8 mouse cellular contexts compared by ENCODE assay signal in genomic region chr17:45556107-45556489, GRCm38 (mm10). TPM values are rescaled to one million over a fixed set of nuclear protein-coding genes. Genes with fewer than 3 reads are reported as not detected.
A peak's percentile ranks its signal among the peaks of the same experiment; 100 is the strongest.
DNase-seq lines count a peak whose midpoint lies in the region; ATAC-seq and TF ChIP-seq lines count a peak whose summit lies in the region.

No protein-coding gene starts in this region.

- no peak for ATAC-seq in hindbrain, embryonic 12.5 days (ENCODE audit: low FRiP score)
- ATAC-seq in midbrain, embryonic 14.5 days (ENCODE audit: low FRiP score, low TSS enrichment) = no peak

- peak overlapping the region; percentile 83 for H3K4me3 ChIP-seq in kidney, adult 2 months (ENCODE audit: insufficient read depth, low read depth, low read length)
- peak overlapping the region; percentile 90 for H3K4me3 ChIP-seq in bone marrow macrophage, adult 2 months (ENCODE audit: insufficient read depth, low read length)
- H3K4me3 ChIP-seq in hindbrain, embryonic 12.5 days = peak overlapping the region; percentile 65
- peak overlapping the region; percentile 59 for H3K4me3 ChIP-seq in midbrain, embryonic 14.5 days (replicated peaks; ENCODE audit: low read depth, low read length)

- no peak for TF ChIP-seq POLR2A in kidney, adult 2 months (IDR thresholded peaks at IDR 0.05; ENCODE audit: low read depth, low read length)
- no peak for TF ChIP-seq POLR2A in bone marrow macrophage, adult 2 months (IDR thresholded peaks at IDR 0.05; ENCODE audit: borderline replicate concordance, low read depth, low read length)

- H3K27me3 ChIP-seq in kidney, adult 2 months (replicated peaks; ENCODE audit: control insufficient read depth, insufficient read depth, low read length) = no peaks in the 10 kb centered on the region
- H3K27me3 ChIP-seq in hindbrain, embryonic 12.5 days = peaks cover 14% of the 10 kb centered on the region
- H3K27me3 ChIP-seq in midbrain, embryonic 14.5 days (ENCODE audit: control insufficient read depth, insufficient read depth, low read length) = no peaks in the 10 kb centered on the region

- H3K36me3 ChIP-seq in kidney, adult 2 months (ENCODE audit: control insufficient read depth, insufficient read depth, low read length) = no peaks in the 10 kb centered on the region
- no peaks in the 10 kb centered on the region for H3K36me3 ChIP-seq in hindbrain, embryonic 12.5 days
- no peaks in the 10 kb centered on the region for H3K36me3 ChIP-seq in midbrain, embryonic 14.5 days (ENCODE audit: control insufficient read depth, insufficient read depth, low read length)

- no peak overlapping the region for H3K27ac ChIP-seq in kidney, adult 2 months (ENCODE audit: insufficient read depth, low read depth, low read length)
- peak overlapping the region; percentile 73 for H3K27ac ChIP-seq in bone marrow macrophage, adult 2 months (ENCODE audit: insufficient read depth, low read depth, low read length)
- H3K27ac ChIP-seq in hindbrain, embryonic 12.5 days = 0 out of 2 replicates have a peak overlapping the region, but pooled peaks have one; percentile 12
- no peak overlapping the region for H3K27ac ChIP-seq in midbrain, embryonic 14.5 days (replicated peaks; ENCODE audit: low read depth, low read length)

- no peaks in the 10 kb centered on the region for H3K9me3 ChIP-seq in hindbrain, embryonic 12.5 days (replicated peaks)
- no peaks in the 10 kb centered on the region for H3K9me3 ChIP-seq in midbrain, embryonic 14.5 days (ENCODE audit: control insufficient read depth, low read length)

- WGBS in kidney, adult 2 months = 4% methylated on average over 14 of the region's 14 CpGs
- 4% methylated on average over 10 of the region's 14 CpGs for WGBS in hindbrain, embryonic 12.5 days
- WGBS in midbrain, embryonic 14.5 days = 1% methylated on average over 14 of the region's 14 CpGs

- H3K9ac ChIP-seq in hindbrain, embryonic 12.5 days = peak overlapping the region; percentile 78
- H3K9ac ChIP-seq in midbrain, embryonic 14.5 days (replicated peaks; ENCODE audit: low read length) = peak overlapping the region; percentile 66

- peak overlapping the region; percentile 96 for H3K4me2 ChIP-seq in hindbrain, embryonic 12.5 days (replicated peaks)
- peak overlapping the region; percentile 96 for H3K4me2 ChIP-seq in midbrain, embryonic 14.5 days (ENCODE audit: low read length)

- peaks cover 7% of the 10 kb centered on the region for H3K4me1 ChIP-seq in kidney, adult 2 months (ENCODE audit: control insufficient read depth, insufficient read depth, low read length)
- peaks cover 28% of the 10 kb centered on the region for H3K4me1 ChIP-seq in bone marrow macrophage, adult 2 months (ENCODE audit: control insufficient read depth, insufficient read depth, low read length)
- H3K4me1 ChIP-seq in hindbrain, embryonic 12.5 days = peaks cover 25% of the 10 kb centered on the region
- peaks cover 14% of the 10 kb centered on the region; the same call in 1 of the 2 replicates for H3K4me1 ChIP-seq in midbrain, embryonic 14.5 days (ENCODE audit: control insufficient read depth, insufficient read depth, low read length)

- no peak for TF ChIP-seq CTCF in kidney, adult 2 months (conservative IDR thresholded peaks at IDR 0.05; ENCODE audit: insufficient read depth, insufficient read length, low read depth, low read length)
- TF ChIP-seq CTCF in bone marrow macrophage, adult 2 months (IDR thresholded peaks at IDR 0.05; ENCODE audit: low read depth, low read length) = no peak; the same call in 1 of the 2 replicates

- no peak for DNase-seq in kidney, adult 2 months
- no peak for DNase-seq in kidney, adult 9 months
- no peak for DNase-seq in midbrain, embryonic 14.5 days
- no peak for DNase-seq in ovary, postnatal 10 days (ENCODE audit: low spot score)
- DNase-seq in urinary bladder, postnatal 36 days (ENCODE audit: low spot score in 2 of 2) = no peak
- no peak for DNase-seq in lung, postnatal 25 days (ENCODE audit: low spot score)

RNA-seq across cellular contexts. Expression of gene Nfkbie, which starts 0.6 kb away (rescaled TPM):
- 4.3 and 5.8 TPM in 2 replicates for polyA plus RNA-seq in kidney, adult 2 months (2012; rRNA removed)
- 27.0 and 30.8 TPM in 2 replicates for polyA plus RNA-seq in bone marrow macrophage, adult 2 months (2012; ENCODE audit: insufficient read depth, insufficient read length, missing spikeins)
- polyA plus RNA-seq in hindbrain, embryonic 12.5 days (2016; fragmentation: Nextera tagmentation; extraction: Ambion mirVana) = 7.0 and 7.7 TPM in 2 replicates
- polyA plus RNA-seq in midbrain, embryonic 14.5 days (2014; fragmentation: Nextera tagmentation; extraction: Ambion mirVana) = 4.2 and 4.9 TPM in 2 replicates

RNA-seq across cellular contexts. Expression of gene Tmem151b, which starts 6.6 kb away (rescaled TPM):
- polyA plus RNA-seq in kidney, adult 2 months (2012; rRNA removed) = 1.9 and 2.1 TPM in 2 replicates
- not detected in 2 replicates for polyA plus RNA-seq in bone marrow macrophage, adult 2 months (2012; ENCODE audit: insufficient read depth, insufficient read length, missing spikeins)
- polyA plus RNA-seq in hindbrain, embryonic 12.5 days (2016; fragmentation: Nextera tagmentation; extraction: Ambion mirVana) = 12.3 and 13.0 TPM in 2 replicates
- 20.4 and 24.1 TPM in 2 replicates for polyA plus RNA-seq in midbrain, embryonic 14.5 days (2014; fragmentation: Nextera tagmentation; extraction: Ambion mirVana)

RNA-seq across cellular contexts. Expression of gene Slc35b2, which starts 7.6 kb away (rescaled TPM):
- polyA plus RNA-seq in kidney, adult 2 months (2012; rRNA removed) = 75.5 and 96.1 TPM in 2 replicates
- 73.7 and 83.1 TPM in 2 replicates for polyA plus RNA-seq in bone marrow macrophage, adult 2 months (2012; ENCODE audit: insufficient read depth, insufficient read length, missing spikeins)
- 90.6 and 92.4 TPM in 2 replicates for polyA plus RNA-seq in hindbrain, embryonic 12.5 days (2016; fragmentation: Nextera tagmentation; extraction: Ambion mirVana)
- polyA plus RNA-seq in midbrain, embryonic 14.5 days (2014; fragmentation: Nextera tagmentation; extraction: Ambion mirVana) = 73.0 and 77.1 TPM in 2 replicates

RNA-seq across cellular contexts. Expression of gene Hsp90ab1, which starts 17.0 kb away (rescaled TPM):
- polyA plus RNA-seq in kidney, adult 2 months (2012; rRNA removed) = 369 and 408 TPM in 2 replicates
- polyA plus RNA-seq in bone marrow macrophage, adult 2 months (2012; ENCODE audit: insufficient read depth, insufficient read length, missing spikeins) = 586 and 617 TPM in 2 replicates
- polyA plus RNA-seq in hindbrain, embryonic 12.5 days (2016; fragmentation: Nextera tagmentation; extraction: Ambion mirVana) = 1,350 and 1,487 TPM in 2 replicates
- 1,248 and 1,388 TPM in 2 replicates for polyA plus RNA-seq in midbrain, embryonic 14.5 days (2014; fragmentation: Nextera tagmentation; extraction: Ambion mirVana)

RNA-seq across cellular contexts. Expression of gene Tcte1, which starts 32.9 kb away (rescaled TPM):
- 0.08 and 0.09 TPM in 2 replicates for polyA plus RNA-seq in kidney, adult 2 months (2012; rRNA removed)
- not detected in 2 replicates for polyA plus RNA-seq in bone marrow macrophage, adult 2 months (2012; ENCODE audit: insufficient read depth, insufficient read length, missing spikeins)
- 2.3 and 3.2 TPM in 2 replicates for polyA plus RNA-seq in hindbrain, embryonic 12.5 days (2016; fragmentation: Nextera tagmentation; extraction: Ambion mirVana)
- 3.0 and 5.8 TPM in 2 replicates for polyA plus RNA-seq in midbrain, embryonic 14.5 days (2014; fragmentation: Nextera tagmentation; extraction: Ambion mirVana)

Comparison
In these comparisons a context has a peak if more than half of its experiments do, and no peak if none do; other contexts are left out.
1. H3K27ac ChIP-seq: peak in bone marrow macrophage, adult 2 months (single experiment) and hindbrain, embryonic 12.5 days (single experiment); none in kidney, adult 2 months (single experiment) and midbrain, embryonic 14.5 days (single experiment).
2. Peak in every context shown above with its lines, with median percentiles within 50 percentile points of each other: H3K4me3 ChIP-seq.